Mouse (Mus musculus) kidney, embryonic 14.5 days (tissue): ENCODE results near the gene Ppm1f. TPM values are rescaled to one million over a fixed set of nuclear protein-coding genes. Genes with fewer than 3 reads are reported as not detected.
A peak's percentile ranks its signal among the peaks of the same experiment; 100 is the strongest.
"Not testable (repeated sequence)": the region's sequence is repeated elsewhere in the genome, so short reads cannot be mapped to it uniquely, and the experiment has no call there.

Experiments
- ATAC-seq: fragments of 200-750 bp; cut with Nextera tagmentation; 2 replicates; pipeline ENCODE4 v1.8.0; 2017; ENCODE audit warnings: moderate number of reproducible peaks, mild to moderate bottlenecking, moderate TSS enrichment, moderate library complexity; ENCODE audit not compliant: low FRiP score, low TSS enrichment
- H3K27ac ChIP-seq: fragments of 300-500 bp; sonication (generic); 2 replicates; pipeline ENCODE4 v1.5.1; 2014; ENCODE audit warnings: low read depth, mild to moderate bottlenecking, low read length, moderate library complexity, mixed read lengths
- H3K27me3 ChIP-seq: fragments of 300-500 bp; sonication (generic); 2 replicates; pipeline ENCODE4 v1.6.1; 2014; ENCODE audit warnings: mild to moderate bottlenecking, low read length; ENCODE audit not compliant: control insufficient read depth, insufficient read depth
- H3K36me3 ChIP-seq: fragments of 300-500 bp; sonication (generic); 2 replicates; pipeline ENCODE4 v1.6.1; 2014; ENCODE audit warnings: low read length, mixed read lengths; ENCODE audit not compliant: control insufficient read depth, insufficient read depth
- H3K4me1 ChIP-seq: fragments of 300-500 bp; sonication (generic); 2 replicates; pipeline ENCODE4 v1.6.1; 2014; ENCODE audit warnings: low read length, mixed read lengths; ENCODE audit not compliant: control insufficient read depth, insufficient read depth
- H3K4me2 ChIP-seq: fragments of 300-500 bp; sonication (generic); replicated peaks from 2 replicates; pipeline ENCODE4 v1.6.1; 2014; ENCODE audit warnings: low read depth, mild to moderate bottlenecking, low read length
- H3K4me3 ChIP-seq: fragments of 300-500 bp; sonication (generic); 2 replicates; pipeline ENCODE4 v1.5.1; 2014; ENCODE audit warnings: mild to moderate bottlenecking, low read length
- H3K9ac ChIP-seq: fragments of 300-500 bp; sonication (generic); 2 replicates; pipeline ENCODE4 v1.6.1; 2014; ENCODE audit warnings: low read depth, mild to moderate bottlenecking, low read length, moderate library complexity
- H3K9me3 ChIP-seq: fragments of 300-500 bp; sonication (generic); 2 replicates; pipeline ENCODE4 v1.6.1; 2016; ENCODE audit warnings: low read length; ENCODE audit not compliant: control insufficient read depth
- WGBS: fragments of 180-500 bp; shearing (Covaris S2); extraction: QIAGEN DNeasy Blood & Tissue Kit; methylation state at CpG from one replicate; pipeline ENCODE4 v1.1.7; 2014; 5-methylcytosine and 5-hydroxymethylcytosine counted together
- polyA plus RNA-seq: library from polyadenylated mRNA; unstranded; fragments of >200 nt; fragmentation: Nextera tagmentation; extraction: Ambion mirVana; gene quantifications from 2 replicates; pipeline ENCODE4 v1.2.1, GENCODE M21; 2014

The Ppm1f gene
- polyA plus RNA-seq, 1 experiment from 2014 or later, result 21.3 TPM

DNA sequence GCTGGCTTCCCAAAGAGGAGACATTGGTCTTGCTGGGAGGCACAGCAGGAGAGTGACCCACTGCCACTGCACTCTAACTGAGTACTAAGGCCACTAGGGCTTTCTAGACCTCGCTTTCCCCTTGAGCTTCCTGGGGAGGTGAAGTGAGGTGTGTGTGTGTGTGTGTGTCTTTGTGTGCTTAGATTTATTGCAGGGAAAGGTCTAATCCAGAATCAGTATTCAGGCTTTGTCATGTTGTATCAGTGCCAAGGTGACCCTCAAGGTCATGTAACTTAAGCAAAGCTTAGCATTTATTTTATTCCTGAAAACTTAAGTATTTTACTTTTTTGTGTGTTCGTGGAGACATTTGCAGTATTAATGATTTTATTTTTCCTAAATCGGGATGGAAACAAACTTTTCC lies 28.2 kb downstream of the Ppm1f start:
- Histone ChIP-seq H3K9me3 (no peaks in the 10 kb centered on the region), H3K4me1 (no peaks in the 10 kb centered on the region), H3K27me3 (no peaks in the 10 kb centered on the region), H3K4me3 (no peak overlapping the region), H3K4me2 (no peak overlapping the region), H3K36me3 (peaks cover 49% of the 10 kb centered on the region; the same call in 1 of the 2 replicates), H3K27ac (no peak overlapping the region), H3K9ac (no peak overlapping the region)
- no peak for ATAC-seq
- WGBS, result 90% methylated on average over 3 of the region's 3 CpGs

- Histone ChIP-seq H3K27ac (no peak overlapping the region), H3K36me3 (peaks cover 30% of the 10 kb centered on the region; the same call in 1 of the 2 replicates), H3K4me2 (no peak overlapping the region), H3K27me3 (no peaks in the 10 kb centered on the region), H3K4me1 (no peaks in the 10 kb centered on the region), H3K9me3 (no peaks in the 10 kb centered on the region), H3K9ac (no peak overlapping the region), H3K4me3 (no peak overlapping the region)
- 74% methylated on average over 5 of the region's 5 CpGs for WGBS
- no peak for ATAC-seq
Observed at GRCm38 (mm10) chr16:16926536-16926935, 30.3 kb downstream of the Ppm1f start.

GRCm38 (mm10) chr16:16928908-16929307 lies 32.6 kb downstream of the Ppm1f start:
- H3K4me1 ChIP-seq, H3K27me3 ChIP-seq, H3K4me2 ChIP-seq, H3K36me3 ChIP-seq, H3K9me3 ChIP-seq, H3K4me3 ChIP-seq, ATAC-seq, H3K9ac ChIP-seq, H3K27ac ChIP-seq: not testable (repeated sequence)
- 78% methylated on average over 3 of the region's 3 CpGs for WGBS

DNA sequence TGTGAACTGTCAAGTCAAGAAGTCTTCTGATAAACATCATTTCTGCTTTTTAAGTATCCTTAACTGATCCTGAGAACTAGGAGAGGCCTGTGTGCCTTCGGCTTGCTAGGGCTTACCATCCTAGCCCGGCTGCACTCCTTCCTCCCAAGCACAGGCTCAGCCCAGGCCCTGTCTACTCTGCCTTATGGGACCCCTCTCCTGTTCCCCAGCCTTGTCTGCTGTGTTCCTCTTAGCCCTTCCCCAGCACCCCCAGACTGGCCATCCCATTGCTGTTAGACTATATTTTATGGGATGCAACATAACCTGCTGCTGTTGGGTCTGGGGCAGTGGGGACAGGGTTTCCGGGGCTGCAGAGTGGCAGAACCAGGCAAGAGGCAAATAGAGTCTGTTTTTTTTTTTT lies 34.1 kb downstream of the Ppm1f start:
- no peak for ATAC-seq
- 0 out of 2 replicates have a peak, but pooled peaks cover 2% of the 10 kb centered on the region for H3K36me3 ChIP-seq
- no peak overlapping the region for H3K4me3 ChIP-seq
- H3K27me3 ChIP-seq, result no peaks in the 10 kb centered on the region
- H3K4me1 ChIP-seq, result no peaks in the 10 kb centered on the region
- no peak overlapping the region for H3K27ac ChIP-seq
- H3K9me3 ChIP-seq, result peaks cover 5% of the 10 kb centered on the region; the same call in 1 of the 2 replicates
- H3K4me2 ChIP-seq, result no peak overlapping the region
- no peak overlapping the region for H3K9ac ChIP-seq
- WGBS, result 86% methylated on average over 3 of the region's 3 CpGs

DNA sequence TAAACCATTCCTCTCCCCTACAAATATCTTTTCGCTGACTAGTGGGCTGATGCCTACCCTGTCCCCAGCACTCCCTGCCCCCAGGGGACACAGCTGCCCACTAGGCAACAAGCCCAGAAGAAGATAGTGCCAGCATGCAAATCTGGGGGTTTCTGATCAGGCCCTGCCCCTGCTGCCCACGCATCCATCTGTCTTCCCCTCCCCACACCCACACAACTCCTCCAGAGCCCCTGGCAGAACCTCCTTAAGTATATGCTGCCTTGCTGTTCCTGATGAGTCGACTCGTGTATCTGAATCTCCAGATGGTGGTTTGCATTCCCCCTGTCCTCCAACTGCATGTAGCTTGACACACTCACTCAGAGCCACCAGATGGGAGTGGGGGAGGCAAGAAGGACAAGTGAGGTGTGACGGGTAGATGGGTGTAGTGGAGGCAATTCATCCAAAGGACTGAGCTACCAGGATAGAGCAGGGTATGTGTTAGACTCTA lies 34.6 kb downstream of the Ppm1f start:
- peaks cover 5% of the 10 kb centered on the region; the same call in 1 of the 2 replicates for H3K9me3 ChIP-seq
- H3K4me3 ChIP-seq, result no peak overlapping the region
- H3K4me2 ChIP-seq, result no peak overlapping the region
- H3K9ac ChIP-seq, result no peak overlapping the region
- no peaks in the 10 kb centered on the region for H3K27me3 ChIP-seq
- no peak overlapping the region for H3K27ac ChIP-seq
- H3K4me1 ChIP-seq, result no peaks in the 10 kb centered on the region
- peak; percentile 86 for ATAC-seq
- WGBS, result 56% methylated on average over 5 of the region's 5 CpGs
- H3K36me3 ChIP-seq, result 0 out of 2 replicates have a peak, but pooled peaks cover 2% of the 10 kb centered on the region

DNA sequence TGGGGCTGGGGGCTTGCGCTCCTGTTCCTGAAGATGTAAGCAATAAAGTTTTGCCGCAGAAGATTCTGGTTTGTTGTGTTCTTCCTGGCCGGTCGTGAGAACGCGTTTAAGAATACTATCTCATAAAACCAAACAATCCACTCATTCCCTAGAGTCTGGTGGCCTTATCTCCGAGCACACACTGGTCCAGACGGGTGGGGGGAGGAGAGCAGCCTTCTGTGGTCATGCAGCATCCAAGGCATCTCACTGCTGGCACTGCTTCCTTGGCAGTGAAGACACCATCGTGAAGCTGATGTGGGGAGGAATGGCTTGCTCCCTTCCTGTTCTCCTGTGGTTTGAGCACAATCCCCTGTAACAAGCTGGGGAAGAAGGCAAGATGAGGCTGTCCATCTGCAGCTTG lies 43.3 kb downstream of the Ppm1f start:
- WGBS, result 95% methylated on average over 9 of the region's 9 CpGs
- H3K27ac ChIP-seq, result no peak overlapping the region
- no peaks in the 10 kb centered on the region for H3K4me1 ChIP-seq
- no peak overlapping the region for H3K9ac ChIP-seq
- no peak overlapping the region for H3K4me3 ChIP-seq
- no peak overlapping the region for H3K4me2 ChIP-seq
- H3K9me3 ChIP-seq, result no peaks in the 10 kb centered on the region
- ATAC-seq, result no peak
- H3K27me3 ChIP-seq, result no peaks in the 10 kb centered on the region
- no peaks in the 10 kb centered on the region for H3K36me3 ChIP-seq

DNA sequence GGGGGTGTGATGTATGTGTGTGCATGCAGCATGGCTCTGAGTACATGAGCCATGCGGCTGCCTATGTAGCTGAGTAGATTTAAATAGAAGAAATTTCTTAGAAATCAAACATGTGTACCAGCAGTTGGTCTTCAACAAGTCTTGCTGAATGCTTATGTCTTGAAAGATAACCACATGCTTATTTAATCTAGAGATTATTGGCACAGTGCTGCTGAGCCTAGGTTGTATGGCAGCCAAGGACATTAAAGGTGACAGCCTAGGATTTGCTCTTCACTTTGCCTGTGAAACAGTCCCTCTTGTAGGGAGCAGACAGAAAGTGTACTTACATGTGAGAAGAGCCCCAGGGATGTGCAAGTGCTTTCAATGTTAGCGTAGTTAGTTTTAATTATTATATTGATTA lies 44.8 kb downstream of the Ppm1f start:
- H3K4me2 ChIP-seq, result no peak overlapping the region
- no peak overlapping the region for H3K9ac ChIP-seq
- H3K27me3 ChIP-seq, result no peaks in the 10 kb centered on the region
- H3K27ac ChIP-seq, result no peak overlapping the region
- 93% methylated on average over 2 of the region's 2 CpGs for WGBS
- H3K36me3 ChIP-seq, result no peaks in the 10 kb centered on the region
- H3K4me1 ChIP-seq, result no peaks in the 10 kb centered on the region
- no peaks in the 10 kb centered on the region for H3K9me3 ChIP-seq
- no peak for ATAC-seq
- H3K4me3 ChIP-seq, result no peak overlapping the region

DNA sequence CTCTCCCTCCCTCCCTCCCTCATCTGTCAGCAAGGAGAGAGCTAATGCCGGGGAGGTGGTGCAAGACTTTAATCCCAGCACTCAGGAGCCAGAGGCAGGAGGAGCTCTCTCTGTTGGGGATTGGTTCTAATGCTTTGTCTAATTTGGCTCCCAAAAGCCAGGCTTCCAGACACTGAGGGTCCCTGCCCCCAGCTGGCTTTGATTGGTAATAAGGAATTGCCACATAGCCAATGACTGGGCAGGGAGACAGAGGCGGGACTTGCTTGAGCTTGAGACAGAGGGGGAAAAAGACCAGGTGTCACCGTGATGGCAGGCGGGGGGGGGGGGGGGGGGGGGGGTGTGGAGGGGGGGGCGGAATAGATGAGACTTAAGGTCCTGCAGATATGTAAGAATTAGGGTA lies 62.3 kb downstream of the Ppm1f start:
- no peak for ATAC-seq

GRCm38 (mm10) chr16:16959907-16960306 lies 63.6 kb downstream of the Ppm1f start:
- no peak overlapping the region for H3K9ac ChIP-seq
- ATAC-seq, result no peak
- no peaks in the 10 kb centered on the region for H3K4me1 ChIP-seq
- no peaks in the 10 kb centered on the region for H3K27me3 ChIP-seq
- WGBS, result 80% methylated on average over 6 of the region's 6 CpGs
- H3K36me3 ChIP-seq, result no peaks in the 10 kb centered on the region
- H3K4me2 ChIP-seq, result no peak overlapping the region
- H3K4me3 ChIP-seq, result no peak overlapping the region
- H3K9me3 ChIP-seq, result no peaks in the 10 kb centered on the region
- H3K27ac ChIP-seq, result no peak overlapping the region

More for the DNA sequence above, 62.3 kb downstream of the Ppm1f start:
- H3K9me3 ChIP-seq, result no peaks in the 10 kb centered on the region
- no peak overlapping the region for H3K4me2 ChIP-seq
- H3K27me3 ChIP-seq, result no peaks in the 10 kb centered on the region
- H3K36me3 ChIP-seq, result no peaks in the 10 kb centered on the region
- H3K4me1 ChIP-seq, result no peaks in the 10 kb centered on the region
- whole genome bisulfite sequencing, result 45% methylated on average over 2 of the region's 5 CpGs
- no peak overlapping the region for H3K9ac ChIP-seq
- no peak overlapping the region for H3K4me3 ChIP-seq
- no peak overlapping the region for H3K27ac ChIP-seq
